Mouse (Mus musculus) ES-E14 (cell line): ENCODE data around the gene Rnf31. TPM values are rescaled to one million over a fixed set of nuclear protein-coding genes. Genes with fewer than 3 reads are reported as not detected.

Experiments
- DNase-seq: peaks from one replicate; pipeline ENCODE4 v3.0.0-alpha.2; 2013; ENCODE audit warnings: low read depth, low spot score
- H3K27ac ChIP-seq: 2 replicates; pipeline ENCODE4 v1.5.1; 2012; ENCODE audit warnings: low read depth, mild to moderate bottlenecking, low read length, moderate library complexity, mixed read lengths; ENCODE audit not compliant: poor library complexity, insufficient read depth, severe bottlenecking
- H3K36me3 ChIP-seq: 2 replicates; pipeline ENCODE4 v1.6.1; 2012; ENCODE audit warnings: mild to moderate bottlenecking, low read length, moderate library complexity, mixed read lengths; ENCODE audit not compliant: control insufficient read depth, poor library complexity, insufficient read depth, severe bottlenecking
- H3K4me1 ChIP-seq, 2 experiments: fragments of 150-350 bp in 1 of 2; sonication (generic) in 1 of 2; 2 replicates each; pipeline ENCODE4 v1.6.1; 2012; ENCODE audit warnings: low read length in 2 of 2, mild to moderate bottlenecking in 1 of 2, mixed read lengths in 1 of 2; ENCODE audit not compliant: control insufficient read depth in 2 of 2, insufficient read depth in 2 of 2, poor library complexity in 1 of 2
- H3K4me3 ChIP-seq, 2 experiments: fragments of 150-350 bp in 1 of 2; sonication (generic) in 1 of 2; 2 replicates each; pipeline ENCODE4 v1.5.1; 2012; ENCODE audit warnings: low read length in 2 of 2, low read depth in 1 of 2, mild to moderate bottlenecking in 1 of 2, mixed read lengths in 1 of 2; ENCODE audit not compliant: insufficient read depth in 1 of 2, poor library complexity in 1 of 2, severe bottlenecking in 1 of 2
- H3K9ac ChIP-seq: 2 replicates; pipeline ENCODE4 v1.6.1; 2012; ENCODE audit warnings: low read depth, mild to moderate bottlenecking, low read length, mixed read lengths; ENCODE audit not compliant: poor library complexity, insufficient read depth, severe bottlenecking
- H3K9me3 ChIP-seq: fragments of 150-350 bp; sonication (generic); 2 replicates; pipeline ENCODE4 v1.6.1; 2012; ENCODE audit warnings: low read depth, mild to moderate bottlenecking, low read length; ENCODE audit not compliant: control insufficient read depth, insufficient read depth
- CHD2 ChIP-seq: IDR thresholded peaks from 2 replicates; pipeline ENCODE4 v1.6.1; 2014; ENCODE audit warnings: mild to moderate bottlenecking, low read depth, low read length, inconsistent platforms
- HCFC1 ChIP-seq: IDR thresholded peaks from 2 replicates; pipeline ENCODE4 v1.6.1; 2012; ENCODE audit warnings: low read length, inconsistent platforms, borderline replicate concordance; ENCODE audit not compliant: insufficient read depth
- MAFK ChIP-seq: IDR thresholded peaks from 2 replicates; pipeline ENCODE4 v1.6.1; 2014; ENCODE audit warnings: mild to moderate bottlenecking, low read depth, low read length, inconsistent platforms; ENCODE audit not compliant: insufficient read depth
- ZC3H11A ChIP-seq: IDR thresholded peaks from 2 replicates; pipeline ENCODE4 v1.6.1; 2012; ENCODE audit warnings: low read depth, mild to moderate bottlenecking, inconsistent platforms, low read length, borderline replicate concordance
- ZNF384 ChIP-seq: IDR thresholded peaks from 2 replicates; pipeline ENCODE4 v1.6.1; 2012; ENCODE audit warnings: low read depth, low read length, inconsistent platforms
- in situ Hi-C, 2 experiments: fragments of 600-800 bp; cut with MboI; formaldehyde crosslinking; loops; one replicate each; pipeline ENCODE4 v1.15.1; 2025; ENCODE audit warnings: low sequenced_read_pairs in 2 of 2, inconsistent platforms in 1 of 2; ENCODE audit not compliant: unreplicated experiment in 2 of 2
- total RNA-seq: library from RNA; depleted of rRNA; stranded (reverse); fragments of 300-350 nt; gene quantifications from 2 replicates; pipeline ENCODE4 v1.2.3, GENCODE M21; 2012; rRNA removed

Gene Rnf31
- total RNA-seq, 1 experiment, result 13.1 TPM

- Histone ChIP-seq H3K27ac (no peak within 1 kb of the TSS), H3K36me3 (no peaks in the 10 kb centered on the region), H3K9ac (no peak within 1 kb of the TSS), H3K4me3 (no peak within 1 kb of the TSS), H3K4me1 (peaks cover under 1 to 6% of the 10 kb centered on the region in 2 experiments; a peak in 1 of 4 replicates), H3K9me3 (no peaks in the 10 kb centered on the region)
- TF ChIP-seq MAFK (no peak), CHD2 (no peak), HCFC1 (no peak), ZC3H11A (no peak), ZNF384 (no peak)
- in situ Hi-C loops, result no loop called here
- no peak for DNase-seq
Observed at GRCm38 (mm10) chr14:55649884-55650283, 58.4 kb downstream of the Rnf31 start, which contains the start of gene Tssk4. TSS of gene Tssk4 (plus strand) at chr14:55650184.

GRCm38 (mm10) chr14:55651528-55651927 lies 60.0 kb downstream of the Rnf31 start:
- Histone ChIP-seq H3K4me3 (no peak overlapping the region), H3K9ac (no peak overlapping the region), H3K4me1 (peaks cover 0 to under 1% of the 10 kb centered on the region in 2 experiments; a peak in 1 of 4 replicates), H3K9me3 (no peaks in the 10 kb centered on the region), H3K27ac (no peak overlapping the region), H3K36me3 (no peaks in the 10 kb centered on the region)
- in situ Hi-C loops, result no loop called here
- DNase-seq, result no peak
- TF ChIP-seq ZNF384 (no peak), MAFK (no peak), ZC3H11A (no peak), CHD2 (no peak), HCFC1 (no peak)

Other genes starting within 250 kb of the Rnf31 start
- gene Dhrs4, start 113.0 kb upstream of the Rnf31 start, total RNA-seq, result 14.6 and 14.9 TPM in 2 replicates
- gene Carmil3, start 101.1 kb upstream of the Rnf31 start, total RNA-seq, result 0.58 and 1.1 TPM in 2 replicates
- gene Cpne6, start 81.3 kb upstream of the Rnf31 start, total RNA-seq, result 0.21 TPM in 1 of 2 replicates, not detected in the other
- not detected in 2 replicates for gene Nrl, start 66.7 kb upstream of the Rnf31 start, total RNA-seq
- gene Pck2, start 51.4 kb upstream of the Rnf31 start, total RNA-seq, result 28.5 and 108 TPM in 2 replicates
- gene Dcaf11, start 31.7 kb upstream of the Rnf31 start, total RNA-seq, result 17.5 and 28.8 TPM in 2 replicates
- not detected in 2 replicates for gene A730061H03Rik, start 31.3 kb upstream of the Rnf31 start, total RNA-seq
- 0.71 and 1.6 TPM in 2 replicates for gene Fitm1, start 16.1 kb upstream of the Rnf31 start, total RNA-seq
- 32.8 and 59.5 TPM in 2 replicates for gene Psme1, start 13.6 kb upstream of the Rnf31 start, total RNA-seq
- 4.9 and 9.2 TPM in 2 replicates for gene Emc9, start 6.4 kb upstream of the Rnf31 start, total RNA-seq
- 44.0 and 74.3 TPM in 2 replicates for gene Psme2, start 595 bp upstream of the Rnf31 start, total RNA-seq
- 5.8 and 17.5 TPM in 2 replicates for gene Irf9, start 11.9 kb downstream of the Rnf31 start, total RNA-seq
- 5.8 and 11.8 TPM in 2 replicates for gene Rec8, start 26.3 kb downstream of the Rnf31 start, total RNA-seq
- 62.9 and 111 TPM in 2 replicates for gene Ipo4, start 44.2 kb downstream of the Rnf31 start, total RNA-seq
- not detected in 2 replicates for gene Gm49378, start 46.2 kb downstream of the Rnf31 start, total RNA-seq
- gene Tm9sf1, start 52.1 kb downstream of the Rnf31 start, total RNA-seq, result 41.1 and 76.1 TPM in 2 replicates
- not detected in 2 replicates for gene Tssk4, start 58.5 kb downstream of the Rnf31 start, total RNA-seq
- 13.0 and 16.5 TPM in 2 replicates for gene Mdp1, start 68.8 kb downstream of the Rnf31 start, total RNA-seq
- gene Gmpr2, start 80.2 kb downstream of the Rnf31 start, total RNA-seq, result 15.3 and 18.2 TPM in 2 replicates
- 187 and 253 TPM in 2 replicates for gene Nedd8, start 80.4 kb downstream of the Rnf31 start, total RNA-seq
- 26.1 and 60.9 TPM in 2 replicates for gene Tinf2, start 90.1 kb downstream of the Rnf31 start, total RNA-seq
- gene Tgm1, start 122.2 kb downstream of the Rnf31 start, total RNA-seq, result 13.4 and 31.6 TPM in 2 replicates
- 34.0 and 95.5 TPM in 2 replicates for gene Rabggta, start 130.6 kb downstream of the Rnf31 start, total RNA-seq
- 9.6 and 18.0 TPM in 2 replicates for gene Dhrs1, start 154.0 kb downstream of the Rnf31 start, total RNA-seq
- gene Nop9, start 154.0 kb downstream of the Rnf31 start, total RNA-seq, result 30.0 and 38.3 TPM in 2 replicates
- gene Cideb, start 166.8 kb downstream of the Rnf31 start, total RNA-seq, result 2.2 and 4.1 TPM in 2 replicates
- gene Ltb4r2, start 169.7 kb downstream of the Rnf31 start, total RNA-seq, result 1.5 and 7.1 TPM in 2 replicates
- 0.67 and 2.1 TPM in 2 replicates for gene Ltb4r1, start 174.3 kb downstream of the Rnf31 start, total RNA-seq
- 0.27 and 0.32 TPM in 2 replicates for gene Adcy4, start 192.4 kb downstream of the Rnf31 start, total RNA-seq
- gene Ripk3, start 197.2 kb downstream of the Rnf31 start, total RNA-seq, result 9.0 and 17.8 TPM in 2 replicates
- gene Nfatc4, start 231.4 kb downstream of the Rnf31 start, total RNA-seq, result 6.4 and 25.4 TPM in 2 replicates